Mouse (Mus musculus) forebrain, embryonic 10.5 days (tissue): ENCODE results near the gene Tm9sf1. TPM values are rescaled to one million over a fixed set of nuclear protein-coding genes. Genes with fewer than 3 reads are reported as not detected.

Experiments
- DNase-seq: peaks from one replicate; pipeline ENCODE4 v3.0.0-alpha.2; 2017; ENCODE audit warnings: low spot score; ENCODE audit errors: extremely low spot score
- H3K27ac ChIP-seq: fragments of 300-500 bp; sonication (generic); 2 replicates; pipeline ENCODE4 v1.5.1; 2016; ENCODE audit warnings: mild to moderate bottlenecking
- H3K27me3 ChIP-seq: fragments of 300-500 bp; sonication (generic); 2 replicates; pipeline ENCODE4 v1.6.1; 2016; ENCODE audit warnings: mild to moderate bottlenecking; ENCODE audit not compliant: poor library complexity, severe bottlenecking
- H3K36me3 ChIP-seq: fragments of 300-500 bp; sonication (generic); replicated peaks from 2 replicates; pipeline ENCODE4 v1.6.1; 2016; ENCODE audit warnings: mild to moderate bottlenecking, moderate library complexity
- H3K4me1 ChIP-seq: fragments of 300-500 bp; sonication (generic); 2 replicates; pipeline ENCODE4 v1.6.1; 2016
- H3K4me3 ChIP-seq: fragments of 300-500 bp; sonication (generic); 2 replicates; pipeline ENCODE4 v1.5.1; 2016; ENCODE audit warnings: mild to moderate bottlenecking, moderate library complexity
- H3K9me3 ChIP-seq: fragments of 300-500 bp; sonication (generic); 2 replicates; pipeline ENCODE4 v1.6.1; 2016; ENCODE audit warnings: mild to moderate bottlenecking, moderate library complexity
- WGBS: fragments of 180-500 bp; shearing (Covaris S2); methylation state at CpG from one replicate; pipeline ENCODE4 v1.1.7; 2016; 5-methylcytosine and 5-hydroxymethylcytosine counted together
- polyA plus RNA-seq: library from polyadenylated mRNA; unstranded; fragments of >200 nt; fragmentation: Nextera tagmentation; extraction: Ambion mirVana; gene quantifications from 2 replicates; pipeline ENCODE4 v1.2.1, GENCODE M21; 2016

Tm9sf1 gene
- polyA plus RNA-seq, 1 experiment from 2014 or later: 78.7 TPM

GRCm38 (mm10) chr14:55598521-55599390, 44.9 kb downstream of the Tm9sf1 start:
- WGBS: 94% methylated on average over 21 of the region's 21 CpGs

DNA sequence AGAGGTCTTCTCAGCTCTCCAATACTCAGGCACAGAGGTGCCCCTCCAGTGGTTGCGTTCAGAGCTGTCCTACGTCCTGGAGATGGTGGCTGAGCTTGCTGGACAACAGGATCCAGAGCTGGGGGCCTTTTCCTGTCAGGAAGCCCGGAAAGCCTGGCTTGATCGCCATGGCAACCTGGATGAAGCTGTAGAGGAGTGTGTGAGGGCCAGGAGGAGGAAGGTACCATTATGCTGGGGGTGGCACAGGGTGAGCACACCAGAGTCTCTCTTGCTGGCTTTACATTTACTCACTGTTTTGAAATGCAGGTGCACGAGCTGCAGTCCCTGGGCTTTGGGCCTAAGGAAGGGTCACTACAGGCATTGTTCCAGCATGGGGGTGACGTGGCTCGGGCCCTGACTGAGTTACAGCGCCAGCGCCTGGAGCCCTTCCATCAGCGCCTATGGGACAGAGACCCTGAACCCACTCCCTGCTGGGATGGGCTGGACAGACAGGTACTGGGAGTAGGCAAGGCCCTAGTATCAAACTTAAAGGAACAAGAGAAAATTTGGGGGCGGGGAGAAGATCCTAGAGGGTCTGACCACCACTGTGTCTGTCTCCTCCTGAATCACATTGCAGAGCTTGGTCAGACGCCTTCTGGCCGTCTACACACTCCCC, 47.4 kb downstream of the Tm9sf1 start:
- H3K4me3 ChIP-seq: no peak overlapping the region
- H3K27ac ChIP-seq: no peak overlapping the region
- DNase-seq: no peak
- H3K27me3 ChIP-seq: no peaks in the 10 kb centered on the region
- peaks cover 76% of the 10 kb centered on the region for H3K36me3 ChIP-seq
- H3K4me1 ChIP-seq: peaks cover 33% of the 10 kb centered on the region
- 84% methylated on average over 13 of the region's 13 CpGs for WGBS
- no peaks in the 10 kb centered on the region for H3K9me3 ChIP-seq

More at GRCm38 (mm10) chr14:55598521-55599390, 44.9 kb downstream of the Tm9sf1 start:
- no peak for DNase-seq
- H3K27ac ChIP-seq: no peak overlapping the region
- H3K36me3 ChIP-seq: peaks cover 97% of the 10 kb centered on the region
- H3K27me3 ChIP-seq: no peaks in the 10 kb centered on the region
- no peaks in the 10 kb centered on the region for H3K9me3 ChIP-seq
- H3K4me3 ChIP-seq: no peak overlapping the region
- peaks cover 16% of the 10 kb centered on the region for H3K4me1 ChIP-seq

- DNase-seq: no peak
- Histone ChIP-seq H3K4me3 (peak overlapping the region; percentile 94), H3K36me3 (peaks cover 50% of the 10 kb centered on the region), H3K27me3 (no peaks in the 10 kb centered on the region), H3K4me1 (peaks cover 49% of the 10 kb centered on the region), H3K9me3 (no peaks in the 10 kb centered on the region), H3K27ac (peak overlapping the region; percentile 93)
- 10% methylated on average over 16 of the region's 16 CpGs for WGBS
These were observed 51.4 kb downstream of the Tm9sf1 start for GRCm38 (mm10) chr14:55592226-55592625.

GRCm38 (mm10) chr14:55591331-55591891, 52.2 kb downstream of the Tm9sf1 start, which contains the start of gene Rnf31:
Gene Rnf31, plus strand, starts transcription at chr14:55591708.
- Histone ChIP-seq H3K27me3 (no peaks in the 10 kb centered on the region), H3K4me3 (peak within 1 kb of the TSS; percentile 94), H3K27ac (peak within 1 kb of the TSS; percentile 93), H3K9me3 (no peaks in the 10 kb centered on the region), H3K36me3 (peaks cover 47% of the 10 kb centered on the region), H3K4me1 (peaks cover 48% of the 10 kb centered on the region)
- peak; percentile 93 for DNase-seq
- WGBS: under 1% methylated on average over 33 of the region's 33 CpGs

GRCm38 (mm10) chr14:55590748-55591330, 52.8 kb downstream of the Tm9sf1 start, which contains the start of gene Psme2:
Gene Psme2, minus strand, starts transcription at chr14:55591113.
- peak within 1 kb of the TSS; percentile 94 for H3K4me3 ChIP-seq
- peak within 1 kb of the TSS; percentile 93 for H3K27ac ChIP-seq
- H3K27me3 ChIP-seq: no peaks in the 10 kb centered on the region
- H3K36me3 ChIP-seq: peaks cover 41% of the 10 kb centered on the region
- H3K4me1 ChIP-seq: peaks cover 43% of the 10 kb centered on the region
- DNase-seq: peak; percentile 92
- WGBS: 1% methylated on average over 22 of the region's 22 CpGs
- H3K9me3 ChIP-seq: no peaks in the 10 kb centered on the region

DNA sequence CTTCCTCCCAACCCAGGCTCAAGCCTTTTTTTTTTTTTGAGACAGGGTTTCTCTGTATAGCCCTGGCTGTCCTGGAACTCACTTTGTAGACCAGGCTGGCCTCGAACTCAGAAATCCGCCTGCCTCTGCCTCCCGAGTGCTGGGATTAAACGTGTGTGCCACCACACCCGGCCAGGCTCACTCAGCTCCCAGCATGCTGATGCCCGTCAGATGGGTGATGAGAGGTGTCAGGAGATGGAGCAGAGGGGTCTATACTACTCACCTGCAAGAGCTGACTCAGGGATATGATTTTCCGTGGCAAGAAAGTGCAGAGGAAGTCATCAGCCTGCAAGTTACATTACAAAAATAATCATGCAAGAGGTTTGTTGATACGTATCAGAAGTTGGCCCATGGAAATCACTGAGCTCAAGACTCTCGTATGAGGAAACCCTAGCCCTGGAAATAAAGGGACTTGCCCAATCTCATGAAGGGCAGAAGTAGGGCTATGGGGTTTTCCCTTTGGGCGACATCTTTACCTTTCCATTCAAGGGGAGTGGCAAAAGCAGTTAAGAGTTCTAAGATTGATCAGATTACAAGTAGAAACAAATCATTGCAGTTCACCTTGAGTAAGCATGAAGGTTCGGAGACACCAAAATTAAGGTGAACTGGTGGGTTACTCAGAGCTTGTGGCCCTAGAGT, 53.7 kb downstream of the Tm9sf1 start:
- H3K27me3 ChIP-seq: peaks cover 1% of the 10 kb centered on the region; the same call in 1 of the 2 replicates
- peaks cover 32% of the 10 kb centered on the region for H3K36me3 ChIP-seq
- WGBS: 91% methylated on average over 11 of the region's 11 CpGs
- no peaks in the 10 kb centered on the region for H3K9me3 ChIP-seq
- peak overlapping the region; percentile 93 for H3K27ac ChIP-seq
- peaks cover 48% of the 10 kb centered on the region for H3K4me1 ChIP-seq
- H3K4me3 ChIP-seq: peak overlapping the region; percentile 94
- DNase-seq: no peak

- DNase-seq: no peak
- Histone ChIP-seq H3K4me3 (no peak overlapping the region), H3K27ac (no peak overlapping the region), H3K27me3 (peaks cover 8% of the 10 kb centered on the region), H3K4me1 (peaks cover 55% of the 10 kb centered on the region), H3K9me3 (no peaks in the 10 kb centered on the region), H3K36me3 (peaks cover 26% of the 10 kb centered on the region)
- WGBS: 95% methylated on average over 5 of the region's 5 CpGs
These were observed 54.3 kb downstream of the Tm9sf1 start for GRCm38 (mm10) chr14:55589271-55589670.

DNA sequence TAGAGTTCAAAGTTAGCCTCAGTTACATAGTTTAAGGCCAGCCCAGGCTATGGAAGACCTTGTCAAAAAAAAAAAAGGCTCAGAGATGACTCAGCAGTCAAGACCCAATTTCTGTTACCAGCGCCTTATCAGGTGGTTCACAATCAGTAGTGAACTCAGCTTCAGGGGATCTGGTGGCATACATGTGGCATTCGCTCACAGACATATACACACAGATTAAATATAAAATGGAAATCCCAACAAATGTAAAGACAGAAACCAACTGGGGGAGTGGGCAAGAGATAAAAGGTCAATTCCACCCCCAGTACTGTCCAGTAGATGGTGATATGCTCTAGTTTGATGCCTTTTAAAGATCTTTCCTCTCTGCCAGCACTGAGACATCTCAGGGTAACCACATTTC, 57.5 kb downstream of the Tm9sf1 start:
- Histone ChIP-seq H3K9me3 (no peaks in the 10 kb centered on the region), H3K4me3 (no peak overlapping the region), H3K36me3 (peaks cover 25% of the 10 kb centered on the region), H3K27me3 (peaks cover 18% of the 10 kb centered on the region), H3K27ac (no peak overlapping the region), H3K4me1 (peaks cover 36% of the 10 kb centered on the region)
- 88% methylated on average over 2 of the region's 2 CpGs for WGBS
- no peak for DNase-seq

Other genes starting within 250 kb of the Tm9sf1 start
- 67.2 and 71.0 TPM in 2 replicates for gene Dhrs4, start 165.0 kb downstream of the Tm9sf1 start, polyA plus RNA-seq
- 5.1 TPM in 2 replicates for gene Carmil3, start 153.2 kb downstream of the Tm9sf1 start, polyA plus RNA-seq
- 0.05 and 0.14 TPM in 2 replicates for gene Cpne6, start 133.4 kb downstream of the Tm9sf1 start, polyA plus RNA-seq
- not detected in 2 replicates for gene Nrl, start 118.8 kb downstream of the Tm9sf1 start, polyA plus RNA-seq
- gene Pck2, start 103.5 kb downstream of the Tm9sf1 start, polyA plus RNA-seq: 18.3 and 20.0 TPM in 2 replicates
- gene Dcaf11, start 83.8 kb downstream of the Tm9sf1 start, polyA plus RNA-seq: 68.1 and 73.3 TPM in 2 replicates
- not detected in 2 replicates for gene A730061H03Rik, start 83.4 kb downstream of the Tm9sf1 start, polyA plus RNA-seq
- gene Fitm1, start 68.2 kb downstream of the Tm9sf1 start, polyA plus RNA-seq: not detected in 2 replicates
- 90.9 and 94.3 TPM in 2 replicates for gene Psme1, start 65.7 kb downstream of the Tm9sf1 start, polyA plus RNA-seq
- 5.3 and 5.4 TPM in 2 replicates for gene Emc9, start 58.5 kb downstream of the Tm9sf1 start, polyA plus RNA-seq
- gene Psme2, start 52.7 kb downstream of the Tm9sf1 start, polyA plus RNA-seq: 154 and 171 TPM in 2 replicates
- gene Rnf31, start 52.1 kb downstream of the Tm9sf1 start, polyA plus RNA-seq: 20.5 and 21.3 TPM in 2 replicates
- gene Irf9, start 40.2 kb downstream of the Tm9sf1 start, polyA plus RNA-seq: 7.3 and 7.6 TPM in 2 replicates
- gene Rec8, start 25.8 kb downstream of the Tm9sf1 start, polyA plus RNA-seq: 5.6 and 5.7 TPM in 2 replicates
- gene Ipo4, start 7.8 kb downstream of the Tm9sf1 start, polyA plus RNA-seq: 110 and 123 TPM in 2 replicates
- gene Gm49378, start 5.9 kb downstream of the Tm9sf1 start, polyA plus RNA-seq: 0.98 and 1.00 TPM in 2 replicates
- 0.58 and 1.1 TPM in 2 replicates for gene Tssk4, start 6.4 kb upstream of the Tm9sf1 start, polyA plus RNA-seq
- gene Mdp1, start 16.7 kb upstream of the Tm9sf1 start, polyA plus RNA-seq: 62.4 and 63.7 TPM in 2 replicates
- gene Gmpr2, start 28.1 kb upstream of the Tm9sf1 start, polyA plus RNA-seq: 59.9 and 62.4 TPM in 2 replicates
- 664 and 665 TPM in 2 replicates for gene Nedd8, start 28.3 kb upstream of the Tm9sf1 start, polyA plus RNA-seq
- 78.8 and 79.7 TPM in 2 replicates for gene Tinf2, start 38.0 kb upstream of the Tm9sf1 start, polyA plus RNA-seq
- 0.26 and 0.44 TPM in 2 replicates for gene Tgm1, start 70.1 kb upstream of the Tm9sf1 start, polyA plus RNA-seq
- gene Rabggta, start 78.5 kb upstream of the Tm9sf1 start, polyA plus RNA-seq: 30.2 and 31.5 TPM in 2 replicates
- gene Dhrs1, start 101.9 kb upstream of the Tm9sf1 start, polyA plus RNA-seq: 59.1 and 62.5 TPM in 2 replicates
- 63.0 and 68.4 TPM in 2 replicates for gene Nop9, start 101.9 kb upstream of the Tm9sf1 start, polyA plus RNA-seq
- 0.33 TPM in 1 of 2 replicates, not detected in the other for gene Cideb, start 114.7 kb upstream of the Tm9sf1 start, polyA plus RNA-seq
- 0.19 and 0.28 TPM in 2 replicates for gene Ltb4r2, start 117.6 kb upstream of the Tm9sf1 start, polyA plus RNA-seq
- 0.26 TPM in 2 replicates for gene Ltb4r1, start 122.2 kb upstream of the Tm9sf1 start, polyA plus RNA-seq
- 4.6 and 5.4 TPM in 2 replicates for gene Adcy4, start 140.3 kb upstream of the Tm9sf1 start, polyA plus RNA-seq
- 8.0 and 10.2 TPM in 2 replicates for gene Ripk3, start 145.1 kb upstream of the Tm9sf1 start, polyA plus RNA-seq
- gene Nfatc4, start 179.3 kb upstream of the Tm9sf1 start, polyA plus RNA-seq: 37.9 and 39.1 TPM in 2 replicates
- gene Nynrin, start 210.2 kb upstream of the Tm9sf1 start, polyA plus RNA-seq: 24.5 and 25.8 TPM in 2 replicates
- gene Cbln3, start 240.6 kb upstream of the Tm9sf1 start, polyA plus RNA-seq: 0.10 and 0.12 TPM in 2 replicates
- gene Khnyn, start 241.1 kb upstream of the Tm9sf1 start, polyA plus RNA-seq: 22.7 and 25.3 TPM in 2 replicates